Mouse (Mus musculus) limb, embryonic 15.5 days (tissue): ENCODE results near the gene Ano6. TPM values are rescaled to one million over a fixed set of nuclear protein-coding genes. Genes with fewer than 3 reads are reported as not detected.
A peak's percentile ranks its signal among the peaks of the same experiment; 100 is the strongest.

Experiments
- ATAC-seq: fragments of 200-750 bp; cut with Nextera tagmentation; 2 replicates; pipeline ENCODE4 v1.8.0; 2017; ENCODE audit warnings: low read depth, moderate TSS enrichment; ENCODE audit not compliant: insufficient number of reproducible peaks, low FRiP score, low TSS enrichment
- H3K27ac ChIP-seq: fragments of 300-500 bp; sonication (generic); 2 replicates; pipeline ENCODE4 v1.5.1; 2015; ENCODE audit warnings: moderate library complexity, mild to moderate bottlenecking, inconsistent platforms
- H3K27me3 ChIP-seq: fragments of 300-500 bp; sonication (generic); 2 replicates; pipeline ENCODE4 v1.6.1; 2015; ENCODE audit warnings: inconsistent platforms
- H3K36me3 ChIP-seq: fragments of 300-500 bp; sonication (generic); 2 replicates; pipeline ENCODE4 v1.6.1; 2015; ENCODE audit warnings: inconsistent platforms
- H3K4me1 ChIP-seq: fragments of 300-500 bp; sonication (generic); 2 replicates; pipeline ENCODE4 v1.6.1; 2015; ENCODE audit warnings: inconsistent platforms
- H3K4me2 ChIP-seq: fragments of 300-500 bp; sonication (generic); 2 replicates; pipeline ENCODE4 v1.6.1; 2015; ENCODE audit warnings: mild to moderate bottlenecking, inconsistent platforms
- H3K4me3 ChIP-seq: fragments of 300-500 bp; sonication (generic); 2 replicates; pipeline ENCODE4 v1.5.1; 2015; ENCODE audit warnings: mild to moderate bottlenecking, inconsistent platforms
- H3K9ac ChIP-seq: fragments of 300-500 bp; sonication (generic); 2 replicates; pipeline ENCODE4 v1.6.1; 2015; ENCODE audit warnings: inconsistent platforms
- H3K9me3 ChIP-seq: fragments of 300-500 bp; sonication (generic); 2 replicates; pipeline ENCODE4 v1.6.1; 2016; ENCODE audit warnings: inconsistent platforms
- WGBS: fragments of 180-500 bp; shearing (Covaris S2); methylation state at CpG from one replicate; pipeline ENCODE4 v1.1.7; 2015; 5-methylcytosine and 5-hydroxymethylcytosine counted together
- polyA plus RNA-seq: library from polyadenylated mRNA; unstranded; fragments of >200 nt; fragmentation: Nextera tagmentation; extraction: Ambion mirVana; gene quantifications from 2 replicates; pipeline ENCODE4 v1.2.1, GENCODE M21; 2015

The Ano6 gene
- polyA plus RNA-seq, 1 experiment from 2014 or later, result 50.3 TPM

GRCm38 (mm10) chr15:95895699-95896098 lies 105.1 kb downstream of the Ano6 start:
- H3K4me1 ChIP-seq, result peaks cover 5% of the 10 kb centered on the region; the same call in 1 of the 2 replicates
- 0 out of 2 replicates have a peak, but pooled peaks cover 10% of the 10 kb centered on the region for H3K36me3 ChIP-seq
- H3K4me2 ChIP-seq, result no peak overlapping the region
- no peak overlapping the region for H3K9ac ChIP-seq
- H3K9me3 ChIP-seq, result no peaks in the 10 kb centered on the region
- H3K27me3 ChIP-seq, result no peaks in the 10 kb centered on the region
- 93% methylated on average over 7 of the region's 7 CpGs for WGBS
- ATAC-seq, result no peak
- no peak overlapping the region for H3K27ac ChIP-seq
- no peak overlapping the region for H3K4me3 ChIP-seq

GRCm38 (mm10) chr15:95897653-95898052 lies 107.0 kb downstream of the Ano6 start:
- 60% methylated on average over 12 of the region's 12 CpGs for WGBS
- 0 out of 2 replicates have a peak, but pooled peaks cover 12% of the 10 kb centered on the region for H3K36me3 ChIP-seq

GRCm38 (mm10) chr15:95898438-95898837 lies 107.8 kb downstream of the Ano6 start:
- H3K9me3 ChIP-seq, result no peaks in the 10 kb centered on the region
- no peak overlapping the region for H3K4me3 ChIP-seq
- H3K4me2 ChIP-seq, result no peak overlapping the region
- H3K9ac ChIP-seq, result no peak overlapping the region
- 93% methylated on average over 6 of the region's 6 CpGs for WGBS
- no peaks in the 10 kb centered on the region for H3K4me1 ChIP-seq
- no peak for ATAC-seq
- H3K27ac ChIP-seq, result no peak overlapping the region
- no peaks in the 10 kb centered on the region for H3K27me3 ChIP-seq
- 0 out of 2 replicates have a peak, but pooled peaks cover 12% of the 10 kb centered on the region for H3K36me3 ChIP-seq

More at GRCm38 (mm10) chr15:95897653-95898052, 107.0 kb downstream of the Ano6 start:
- no peak overlapping the region for H3K4me2 ChIP-seq
- H3K4me1 ChIP-seq, result peaks cover 5% of the 10 kb centered on the region; the same call in 1 of the 2 replicates
- no peak overlapping the region for H3K4me3 ChIP-seq
- no peaks in the 10 kb centered on the region for H3K9me3 ChIP-seq
- no peaks in the 10 kb centered on the region for H3K27me3 ChIP-seq
- H3K9ac ChIP-seq, result no peak overlapping the region
- H3K27ac ChIP-seq, result no peak overlapping the region
- ATAC-seq, result no peak

GRCm38 (mm10) chr15:95902396-95902795 lies 111.8 kb downstream of the Ano6 start:
- no peaks in the 10 kb centered on the region for H3K9me3 ChIP-seq
- 0 out of 2 replicates have a peak, but pooled peaks cover 2% of the 10 kb centered on the region for H3K36me3 ChIP-seq
- ATAC-seq, result no peak
- no peak overlapping the region for H3K27ac ChIP-seq
- no peak overlapping the region for H3K9ac ChIP-seq
- peaks cover 22% of the 10 kb centered on the region; the same call in 1 of the 2 replicates for H3K4me1 ChIP-seq
- H3K4me2 ChIP-seq, result no peak overlapping the region
- WGBS, result 89% methylated on average over 5 of the region's 5 CpGs
- no peaks in the 10 kb centered on the region for H3K27me3 ChIP-seq
- H3K4me3 ChIP-seq, result no peak overlapping the region

GRCm38 (mm10) chr15:95904247-95904646 lies 113.6 kb downstream of the Ano6 start:
- ATAC-seq, result no peak
- no peak overlapping the region for H3K4me2 ChIP-seq
- H3K4me3 ChIP-seq, result no peak overlapping the region
- H3K27ac ChIP-seq, result no peak overlapping the region
- H3K4me1 ChIP-seq, result peaks cover 27% of the 10 kb centered on the region
- H3K36me3 ChIP-seq, result peaks cover 2% of the 10 kb centered on the region; the same call in 1 of the 2 replicates
- 56% methylated on average over 14 of the region's 14 CpGs for WGBS
- no peaks in the 10 kb centered on the region for H3K9me3 ChIP-seq
- no peak overlapping the region for H3K9ac ChIP-seq
- H3K27me3 ChIP-seq, result no peaks in the 10 kb centered on the region

GRCm38 (mm10) chr15:95906017-95906749 lies 115.5 kb downstream of the Ano6 start:
- WGBS, result 63% methylated on average over 7 of the region's 7 CpGs

GRCm38 (mm10) chr15:95906891-95907290 lies 116.2 kb downstream of the Ano6 start:
- H3K27me3 ChIP-seq, result no peaks in the 10 kb centered on the region
- no peaks in the 10 kb centered on the region for H3K9me3 ChIP-seq
- peaks cover 27% of the 10 kb centered on the region for H3K4me1 ChIP-seq
- H3K4me2 ChIP-seq, result no peak overlapping the region
- WGBS, result 78% methylated on average over 1 of the region's 1 CpGs
- no peak for ATAC-seq
- H3K9ac ChIP-seq, result no peak overlapping the region
- peaks cover 2% of the 10 kb centered on the region; the same call in 1 of the 2 replicates for H3K36me3 ChIP-seq
- H3K27ac ChIP-seq, result 0 out of 2 replicates have a peak overlapping the region, but pooled peaks have one; percentile 27
- no peak overlapping the region for H3K4me3 ChIP-seq

More at GRCm38 (mm10) chr15:95906017-95906749, 115.5 kb downstream of the Ano6 start:
- Histone ChIP-seq H3K36me3 (peaks cover 2% of the 10 kb centered on the region; the same call in 1 of the 2 replicates), H3K4me1 (peaks cover 27% of the 10 kb centered on the region), H3K4me2 (no peak overlapping the region), H3K9me3 (no peaks in the 10 kb centered on the region), H3K4me3 (no peak overlapping the region), H3K27me3 (no peaks in the 10 kb centered on the region), H3K27ac (0 out of 2 replicates have a peak overlapping the region, but pooled peaks have one; percentile 27), H3K9ac (no peak overlapping the region)
- ATAC-seq, result no peak

- H3K9me3 ChIP-seq, result no peaks in the 10 kb centered on the region
- ATAC-seq, result no peak
- 62% methylated on average over 10 of the region's 10 CpGs for WGBS
- no peak overlapping the region for H3K27ac ChIP-seq
- H3K27me3 ChIP-seq, result no peaks in the 10 kb centered on the region
- H3K36me3 ChIP-seq, result peaks cover 2% of the 10 kb centered on the region; the same call in 1 of the 2 replicates
- peaks cover 27% of the 10 kb centered on the region for H3K4me1 ChIP-seq
- H3K9ac ChIP-seq, result no peak overlapping the region
- H3K4me2 ChIP-seq, result no peak overlapping the region
- H3K4me3 ChIP-seq, result no peak overlapping the region
These were observed 116.7 kb downstream of the Ano6 start for GRCm38 (mm10) chr15:95907337-95907736.

- H3K27me3 ChIP-seq, result no peaks in the 10 kb centered on the region
- no peak overlapping the region for H3K4me2 ChIP-seq
- H3K9me3 ChIP-seq, result no peaks in the 10 kb centered on the region
- no peak overlapping the region for H3K9ac ChIP-seq
- no peak overlapping the region for H3K4me3 ChIP-seq
- ATAC-seq, result no peak
- peaks cover 27% of the 10 kb centered on the region for H3K4me1 ChIP-seq
- H3K27ac ChIP-seq, result no peak overlapping the region
- WGBS, result 97% methylated on average over 1 of the region's 1 CpGs
- H3K36me3 ChIP-seq, result peaks cover 2% of the 10 kb centered on the region
These were observed 117.3 kb downstream of the Ano6 start for GRCm38 (mm10) chr15:95907909-95908308.

GRCm38 (mm10) chr15:95910099-95910780 lies 119.6 kb downstream of the Ano6 start:
- WGBS, result 75% methylated on average over 3 of the region's 3 CpGs
- no peak for ATAC-seq
- Histone ChIP-seq H3K4me1 (peaks cover 22% of the 10 kb centered on the region), H3K36me3 (peaks cover 18% of the 10 kb centered on the region), H3K4me3 (no peak overlapping the region), H3K9me3 (no peaks in the 10 kb centered on the region), H3K9ac (no peak overlapping the region), H3K4me2 (no peak overlapping the region), H3K27me3 (no peaks in the 10 kb centered on the region), H3K27ac (no peak overlapping the region)

- Histone ChIP-seq H3K9me3 (no peaks in the 10 kb centered on the region), H3K4me2 (no peak overlapping the region), H3K36me3 (peaks cover 39% of the 10 kb centered on the region), H3K4me1 (peaks cover 3% of the 10 kb centered on the region), H3K27me3 (no peaks in the 10 kb centered on the region), H3K9ac (no peak overlapping the region), H3K27ac (no peak overlapping the region), H3K4me3 (no peak overlapping the region)
- no peak for ATAC-seq
- WGBS, result 88% methylated on average over 3 of the region's 3 CpGs
These were observed 124.3 kb downstream of the Ano6 start for GRCm38 (mm10) chr15:95914963-95915362.

- no peak for ATAC-seq
- Histone ChIP-seq H3K9me3 (no peaks in the 10 kb centered on the region), H3K9ac (no peak overlapping the region), H3K27ac (no peak overlapping the region), H3K27me3 (no peaks in the 10 kb centered on the region), H3K4me2 (no peak overlapping the region), H3K36me3 (peaks cover 41% of the 10 kb centered on the region), H3K4me3 (no peak overlapping the region), H3K4me1 (peaks cover 6% of the 10 kb centered on the region)
- WGBS, result 92% methylated on average over 3 of the region's 3 CpGs
These were observed 124.8 kb downstream of the Ano6 start for GRCm38 (mm10) chr15:95915477-95915876.
